Mouse (Mus musculus) 416B (cell line): ENCODE results near the gene Nup85.

Experiments used
- DNase-seq: peaks from one replicate; pipeline ENCODE4 v3.0.0; 2011; ENCODE audit warnings: low read depth

Gene Nup85

DNA sequence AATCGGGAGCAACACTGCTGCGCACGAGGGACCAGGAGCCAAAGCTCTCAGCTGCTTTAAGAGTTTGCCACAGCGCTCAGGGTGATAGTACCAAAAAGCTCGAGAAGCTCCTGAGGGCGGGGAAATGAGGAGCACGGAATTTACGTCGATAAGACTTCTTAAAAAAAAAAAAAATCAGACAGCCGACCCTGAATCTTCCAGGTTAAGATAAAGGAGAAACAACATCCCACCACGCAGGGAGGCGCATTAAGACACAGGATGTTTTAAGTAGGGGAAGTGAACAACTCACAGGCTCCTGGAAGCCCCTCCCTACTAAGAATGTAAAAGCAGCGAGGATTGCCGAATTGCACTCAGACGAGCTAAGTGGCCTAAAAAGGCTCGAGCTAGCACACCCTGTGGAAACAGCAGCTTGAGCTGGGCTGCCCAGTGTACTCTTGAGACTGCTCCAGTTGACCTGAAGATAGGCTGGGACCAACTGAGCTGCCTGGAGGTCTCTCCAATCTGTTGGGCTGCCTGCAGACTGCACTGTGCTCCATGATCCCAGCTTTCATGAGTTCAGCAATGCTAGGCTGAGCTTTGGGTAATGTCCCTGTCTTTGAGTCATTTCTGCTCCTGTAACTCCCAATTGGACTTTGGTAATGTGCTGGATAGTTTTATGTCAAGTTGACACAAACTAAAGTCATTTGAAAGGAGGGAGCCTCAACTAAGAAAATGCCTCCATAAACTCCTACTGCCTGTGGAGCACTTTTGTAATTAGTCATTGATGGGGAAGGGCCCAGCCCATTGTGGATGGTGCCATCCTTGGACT, 49.1 kb downstream of the Nup85 start:
- DNase-seq: peak; percentile 73

DNA sequence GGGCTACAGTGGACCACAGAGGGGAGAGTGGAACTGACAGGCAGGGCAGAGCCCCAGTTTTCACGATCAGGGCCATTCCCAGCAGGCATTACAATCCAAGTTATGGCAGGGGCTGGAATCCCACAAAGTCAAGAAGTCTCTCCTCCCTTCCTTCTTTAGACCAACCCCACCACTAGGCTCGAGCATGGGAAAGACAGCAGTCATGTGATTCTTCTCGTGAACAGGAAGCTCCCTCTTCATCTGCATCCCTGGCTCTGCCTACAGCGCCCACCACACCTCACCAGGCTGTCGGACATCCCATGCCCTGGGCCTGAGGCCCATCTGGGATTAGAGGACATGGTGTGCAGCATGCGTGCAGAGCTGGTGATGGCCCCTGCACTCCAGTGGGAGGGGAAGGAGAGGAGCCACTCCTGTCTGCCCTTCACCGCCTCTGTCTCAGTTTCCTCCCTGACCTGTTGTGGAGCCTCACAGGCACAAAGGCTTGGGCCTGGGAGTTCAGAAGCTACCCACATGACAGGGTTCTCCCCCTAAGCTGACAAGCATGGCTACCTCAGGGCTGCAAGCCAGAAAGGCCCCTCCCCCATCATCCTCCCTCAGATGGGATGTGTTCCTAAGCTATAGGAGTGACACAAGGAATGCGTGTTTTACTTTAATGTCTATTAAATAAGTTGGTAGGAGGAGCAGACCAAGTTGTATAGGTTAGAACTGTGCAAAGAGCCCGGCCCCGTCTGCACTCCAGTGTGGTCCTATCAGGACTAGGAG, 50.3 kb downstream of the Nup85 start:
- DNase-seq: no peak

- DNase-seq: no peak
Measured at GRCm38 (mm10) chr11:115615108-115615825, 51.0 kb downstream of the Nup85 start.

DNA sequence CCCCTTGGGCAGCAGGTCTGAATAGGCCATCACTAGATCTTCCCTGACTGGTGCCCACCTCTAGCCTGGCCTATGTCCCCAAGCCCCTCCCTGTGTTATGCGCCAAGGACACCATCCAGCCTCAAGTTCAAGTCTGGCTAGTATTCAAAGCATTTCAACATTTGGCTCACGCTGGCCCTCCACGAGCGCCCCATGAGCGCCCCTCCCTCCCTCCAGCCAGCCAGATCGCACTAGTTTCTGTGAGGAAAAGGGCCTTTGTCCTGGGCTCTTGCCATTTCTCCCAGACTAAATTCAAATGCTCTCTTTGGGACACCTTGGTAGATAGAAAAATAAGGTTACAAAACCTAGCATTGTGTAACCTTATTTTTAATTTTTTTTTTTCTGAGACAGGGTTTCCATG, 51.6 kb downstream of the Nup85 start:
- DNase-seq: no peak

- no peak for DNase-seq
Measured at GRCm38 (mm10) chr11:115616371-115616770, 52.1 kb downstream of the Nup85 start.

- DNase-seq: no peak
Measured at GRCm38 (mm10) chr11:115616893-115617292, 52.7 kb downstream of the Nup85 start.

DNA sequence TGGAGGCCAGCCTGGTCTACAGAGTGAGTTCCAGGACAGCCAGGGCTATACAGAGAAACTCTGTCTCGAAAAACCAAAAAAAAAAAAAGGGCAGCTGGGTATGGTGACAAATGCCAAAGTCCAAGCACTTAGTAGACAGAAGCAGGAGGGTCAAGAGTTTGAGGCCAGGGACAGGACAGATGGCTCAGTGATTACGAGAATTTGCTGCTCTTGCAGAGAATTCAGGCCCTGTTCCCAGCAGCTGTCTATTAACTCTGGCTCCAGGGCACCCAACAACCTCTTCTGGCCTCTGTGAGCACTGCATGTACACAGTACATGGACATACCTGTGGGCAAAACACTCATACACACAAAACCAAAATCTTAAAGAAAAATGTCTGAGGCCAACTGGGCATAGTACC, 53.8 kb downstream of the Nup85 start:
- no peak for DNase-seq

DNA sequence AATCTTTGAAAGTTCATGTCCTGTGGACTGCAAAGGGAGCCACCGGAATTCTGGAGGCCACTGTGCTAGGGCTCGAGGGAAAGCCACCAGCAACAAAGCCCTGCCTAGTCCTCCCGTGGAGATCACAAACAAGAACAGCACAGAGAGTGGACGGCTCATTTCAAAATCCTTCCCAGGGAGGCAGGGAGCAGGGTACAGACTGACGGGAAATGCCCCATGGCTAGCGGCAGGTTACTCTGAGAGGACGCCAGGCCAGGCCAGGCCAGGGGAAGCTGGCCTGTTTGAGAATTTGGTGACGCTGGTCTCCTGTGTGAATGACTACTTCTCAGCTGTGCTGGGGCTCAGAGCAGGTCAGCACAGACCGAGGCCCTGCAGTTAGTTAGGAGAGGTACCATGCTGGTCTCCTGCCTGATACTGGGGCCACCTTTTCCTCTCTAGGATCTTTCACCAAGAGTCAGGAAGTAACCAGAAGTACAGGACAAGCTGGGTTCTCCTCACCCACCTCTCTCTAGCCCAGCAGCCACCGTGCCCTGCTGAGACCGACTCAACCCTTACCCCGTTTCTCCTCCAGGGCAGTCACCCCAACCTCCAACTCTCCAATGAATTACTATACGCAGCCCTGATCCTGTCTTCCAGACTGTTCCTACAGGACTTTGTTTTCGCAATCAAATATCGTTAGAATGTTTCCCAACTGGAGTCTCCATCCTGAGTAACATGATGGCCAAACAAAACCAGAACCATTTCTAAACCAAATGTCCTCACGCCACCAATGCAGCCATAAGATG, 54.7 kb downstream of the Nup85 start:
- DNase-seq: no peak

DNA sequence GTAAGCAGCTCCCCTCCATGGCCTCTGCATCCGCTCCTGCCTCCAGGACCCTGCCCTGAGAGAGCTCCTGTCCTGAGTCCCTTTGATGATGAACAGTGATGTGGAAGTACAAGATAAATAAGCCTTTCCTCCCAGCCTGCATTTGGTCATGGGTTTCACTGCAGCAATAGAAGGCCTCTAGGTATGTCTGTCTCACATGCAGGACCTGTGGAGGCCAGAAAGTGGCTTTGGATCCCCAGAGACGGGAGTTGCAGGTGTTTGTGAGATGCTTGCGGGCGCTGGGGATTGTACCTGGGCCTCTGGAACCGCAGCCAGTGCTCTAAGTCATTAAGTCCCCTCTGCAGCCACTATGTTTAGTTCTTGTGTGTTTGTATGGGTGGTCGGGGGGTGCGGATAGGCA, 55.7 kb downstream of the Nup85 start:
- no peak for DNase-seq

- no peak for DNase-seq
Measured at GRCm38 (mm10) chr11:115623487-115624070, 59.3 kb downstream of the Nup85 start.

DNA sequence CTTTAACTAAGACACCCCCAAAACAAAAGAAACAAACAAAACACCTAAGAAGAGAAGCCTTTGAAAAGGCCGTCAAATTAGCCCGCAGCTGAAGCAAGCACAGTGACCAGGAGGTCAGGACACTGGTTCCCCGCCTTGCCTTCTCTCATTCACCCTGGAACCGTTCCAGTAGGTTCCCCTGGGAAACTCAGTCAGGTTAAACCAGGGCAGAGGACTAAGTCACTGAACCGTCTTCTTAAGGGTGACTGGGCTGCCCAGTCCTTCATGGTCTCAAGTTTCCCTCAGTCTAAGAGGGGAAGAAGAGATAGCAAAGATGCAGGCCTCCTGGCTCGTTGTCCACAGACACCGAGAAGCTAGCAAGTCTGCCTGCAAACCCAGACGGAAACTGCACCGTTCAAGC, 61.6 kb downstream of the Nup85 start:
- no peak for DNase-seq

DNA sequence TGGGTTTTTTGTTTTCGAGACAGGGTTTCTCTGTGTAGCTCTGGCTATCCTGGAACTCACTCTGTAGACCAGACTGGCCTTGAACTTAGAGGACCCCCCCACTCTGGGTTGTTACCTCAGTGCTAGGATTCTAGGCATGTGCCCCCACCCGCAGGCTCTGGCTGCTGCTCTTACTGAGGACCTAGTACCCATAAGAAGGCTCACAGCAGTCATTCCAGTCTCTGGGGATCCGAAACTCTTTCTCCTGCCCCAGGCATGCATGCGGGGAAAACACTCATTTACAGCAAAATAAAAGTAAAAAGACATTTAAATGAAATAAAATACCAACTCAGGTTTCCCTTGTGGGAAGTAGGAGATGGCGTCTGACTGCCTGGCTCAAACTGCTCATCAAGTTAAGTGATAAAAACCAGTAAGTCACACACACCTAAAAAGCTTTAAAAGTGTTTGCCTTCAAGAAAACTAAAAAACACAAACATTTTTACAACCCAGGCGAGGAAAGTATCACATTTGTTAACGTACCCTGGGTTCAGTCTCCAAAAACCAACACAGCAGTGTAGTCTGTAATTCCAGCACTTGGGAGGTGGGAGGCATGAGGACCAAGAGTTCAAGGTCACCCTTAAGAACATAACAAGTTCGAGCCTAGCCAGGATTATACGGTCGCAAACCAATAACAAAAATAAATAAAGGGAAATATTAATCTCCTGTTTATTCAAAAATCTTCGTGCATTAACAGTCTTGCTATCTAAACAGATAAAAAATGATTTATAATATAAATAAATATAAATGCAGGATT, 62.8 kb downstream of the Nup85 start:
- DNase-seq: no peak

DNA sequence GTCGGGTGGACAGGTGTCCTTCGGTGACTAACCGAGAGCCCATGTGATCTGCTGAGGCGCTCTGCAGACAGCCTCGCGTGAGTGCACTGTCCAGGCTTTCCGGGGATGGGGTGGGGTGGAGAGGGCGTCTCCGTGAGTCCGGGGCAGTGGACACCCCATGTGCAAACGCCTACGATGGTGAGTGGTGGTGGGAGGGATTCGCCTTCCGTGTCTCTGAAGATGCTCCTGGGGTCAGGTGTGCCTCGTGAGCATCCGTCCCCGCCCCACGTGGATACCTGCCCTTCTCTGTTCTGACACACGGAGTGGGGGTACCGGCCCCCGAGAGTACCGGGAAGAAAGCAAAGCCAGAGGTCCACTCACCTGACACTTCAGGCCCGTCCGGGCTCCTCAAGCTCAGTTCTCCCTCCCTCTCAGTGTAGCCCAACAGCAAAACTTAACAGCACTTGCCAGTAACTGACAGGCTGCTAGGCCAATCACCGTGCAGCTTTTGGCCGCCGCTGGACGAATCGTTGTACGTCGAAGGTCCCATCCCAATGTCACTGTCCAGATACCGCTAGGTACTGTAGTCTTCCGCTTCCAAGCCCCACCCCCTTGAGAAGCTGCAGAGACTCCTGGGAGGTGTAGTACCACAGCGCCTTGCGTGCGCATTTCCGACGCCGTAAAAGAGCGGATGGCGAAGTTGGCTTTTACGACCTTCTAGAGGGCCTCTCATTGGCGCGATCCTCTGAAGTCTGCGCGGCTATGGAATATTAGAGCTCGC, 63.7 kb downstream of the Nup85 start, which contains the start of gene Slc25a19:
TSS of gene Slc25a19 (minus strand) at position 591 of the 760 bp plus-strand sequence.
- DNase-seq: peak; percentile 100

- peak; percentile 78 for DNase-seq
Measured at GRCm38 (mm10) chr11:115628465-115629101, 64.3 kb downstream of the Nup85 start.

DNA sequence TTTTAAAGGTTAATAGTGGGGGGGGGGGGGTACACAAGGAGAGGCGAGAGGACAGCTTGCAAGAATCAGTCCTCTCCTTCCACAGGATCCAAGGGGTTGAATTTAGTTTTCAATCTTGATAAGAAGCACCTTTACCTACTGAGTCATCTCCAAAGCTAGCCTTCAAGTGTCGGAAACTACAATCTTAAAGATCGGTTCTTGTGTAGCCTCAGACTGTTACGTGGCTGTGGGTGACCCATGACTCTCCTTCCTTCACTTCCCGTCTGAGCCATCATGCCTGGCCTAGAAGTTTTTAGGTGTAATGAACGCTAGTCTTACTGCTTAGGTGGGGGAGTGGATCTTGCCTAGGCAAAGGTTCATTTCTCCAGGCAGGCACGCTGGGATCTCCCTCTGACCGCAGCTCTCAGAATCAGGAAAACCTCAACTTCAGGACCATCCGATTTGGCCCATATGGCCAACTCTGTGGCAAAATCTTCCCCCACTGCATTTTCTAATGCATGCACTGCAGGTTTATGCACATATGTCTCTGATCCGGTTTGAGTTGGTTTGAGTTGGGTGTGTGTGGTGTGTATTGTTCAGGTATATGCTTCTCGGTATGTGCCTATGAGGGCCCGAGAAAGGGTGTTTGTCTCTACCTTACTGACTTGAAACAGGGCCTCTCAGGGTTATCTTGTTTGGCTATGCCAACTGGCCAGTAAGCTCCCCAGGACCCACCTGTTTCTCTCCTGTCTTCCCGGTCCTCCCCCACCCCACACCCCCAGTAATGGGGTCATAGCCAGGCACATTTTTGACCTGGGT, 65.7 kb downstream of the Nup85 start:
- DNase-seq: peak; percentile 93

- peak; percentile 95 for DNase-seq
Measured at GRCm38 (mm10) chr11:115630532-115631504, 66.6 kb downstream of the Nup85 start.

- DNase-seq: peak; percentile 85
Measured at GRCm38 (mm10) chr11:115631505-115631890, 67.3 kb downstream of the Nup85 start.
